Mouse (Mus musculus) kidney, postnatal 0 days (tissue): ENCODE measurements around the gene Wfdc17. TPM values are rescaled to one million over a fixed set of nuclear protein-coding genes. Genes with fewer than 3 reads are reported as not detected.
A peak's percentile ranks its signal among the peaks of the same experiment; 100 is the strongest.

ENCODE experiments used
- ATAC-seq: fragments of 200-750 bp; cut with Nextera tagmentation; replicated peaks from 2 replicates; pipeline ENCODE4 v1.8.0; 2017; ENCODE audit warnings: low read depth, moderate number of reproducible peaks, moderate TSS enrichment, moderate library complexity; ENCODE audit not compliant: low FRiP score
- DNase-seq: peaks from one replicate; pipeline ENCODE4 v3.0.0-alpha.2; 2016; ENCODE audit warnings: low spot score
- H3K27ac ChIP-seq: fragments of 300-500 bp; sonication (generic); 2 replicates; pipeline ENCODE4 v1.5.1; 2014; ENCODE audit warnings: mild to moderate bottlenecking
- H3K27me3 ChIP-seq: fragments of 300-500 bp; sonication (generic); 2 replicates; pipeline ENCODE4 v1.6.1; 2014; ENCODE audit warnings: low read length, mixed read lengths; ENCODE audit not compliant: insufficient read depth
- H3K36me3 ChIP-seq: fragments of 300-500 bp; sonication (generic); 2 replicates; pipeline ENCODE4 v1.6.1; 2014; ENCODE audit warnings: low read length, mixed read lengths; ENCODE audit not compliant: insufficient read depth
- H3K4me1 ChIP-seq: fragments of 300-500 bp; sonication (generic); replicated peaks from 2 replicates; pipeline ENCODE4 v1.6.1; 2014; ENCODE audit warnings: antibody characterized with exemption, low read length, mixed read lengths; ENCODE audit not compliant: insufficient read depth
- H3K4me2 ChIP-seq: fragments of 300-500 bp; sonication (generic); 2 replicates; pipeline ENCODE4 v1.6.1; 2014; ENCODE audit warnings: mild to moderate bottlenecking, low read length, moderate library complexity, mixed read lengths
- H3K4me3 ChIP-seq: fragments of 300-500 bp; sonication (generic); replicated peaks from 2 replicates; pipeline ENCODE4 v1.5.1; 2014; ENCODE audit warnings: low read depth, low read length
- H3K9ac ChIP-seq: fragments of 300-500 bp; sonication (generic); 2 replicates; pipeline ENCODE4 v1.6.1; 2014; ENCODE audit warnings: low read depth, low read length
- H3K9me3 ChIP-seq: fragments of 300-500 bp; sonication (generic); replicated peaks from 2 replicates; pipeline ENCODE4 v1.6.1; 2016; ENCODE audit warnings: low read length, inconsistent platforms, mixed read lengths
- CTCF ChIP-seq: IDR thresholded peaks from 2 replicates; pipeline ENCODE4 v1.5.1; 2016; ENCODE audit warnings: antibody characterized with exemption, low read depth, mild to moderate bottlenecking, moderate library complexity
- WGBS: fragments of 180-500 bp; shearing (Covaris S2); extraction: QIAGEN DNeasy Blood & Tissue Kit; methylation state at CpG from one replicate; pipeline ENCODE4 v1.1.7; 2014; 5-methylcytosine and 5-hydroxymethylcytosine counted together
- polyA plus RNA-seq: library from polyadenylated mRNA; unstranded; fragments of >200 nt; fragmentation: Nextera tagmentation; extraction: Ambion mirVana; gene quantifications from 2 replicates; pipeline ENCODE4 v1.2.1, GENCODE M21; 2015

Wfdc17 gene
- polyA plus RNA-seq, 1 experiment from 2014 or later: 6.6 TPM

GRCm38 (mm10) chr11:83717042-83717665, 13.4 kb downstream of the Wfdc17 start:
- no peak for ATAC-seq
- 87% methylated on average over 6 of the region's 6 CpGs for WGBS
- Histone ChIP-seq H3K9ac (no peak overlapping the region), H3K9me3 (no peaks in the 10 kb centered on the region), H3K4me2 (no peak overlapping the region), H3K27ac (no peak overlapping the region), H3K36me3 (no peaks in the 10 kb centered on the region), H3K27me3 (no peaks in the 10 kb centered on the region), H3K4me1 (no peaks in the 10 kb centered on the region), H3K4me3 (no peak overlapping the region)
- no peak for TF ChIP-seq CTCF
- DNase-seq: no peak

GRCm38 (mm10) chr11:83720766-83721165, 17.0 kb downstream of the Wfdc17 start:
- DNase-seq (no peak), ATAC-seq (no peak)
- TF ChIP-seq CTCF: no peak
- Histone ChIP-seq H3K9ac (no peak overlapping the region), H3K36me3 (no peaks in the 10 kb centered on the region), H3K27me3 (no peaks in the 10 kb centered on the region), H3K4me1 (no peaks in the 10 kb centered on the region), H3K9me3 (no peaks in the 10 kb centered on the region), H3K4me2 (no peak overlapping the region), H3K4me3 (no peak overlapping the region), H3K27ac (no peak overlapping the region)

GRCm38 (mm10) chr11:83728757-83729432, 25.1 kb downstream of the Wfdc17 start:
- WGBS: 58% methylated on average over 3 of the region's 3 CpGs
- Histone ChIP-seq H3K4me1 (no peaks in the 10 kb centered on the region), H3K27me3 (no peaks in the 10 kb centered on the region), H3K9me3 (0 out of 2 replicates have a peak, but pooled peaks cover 2% of the 10 kb centered on the region), H3K9ac (no peak overlapping the region), H3K4me3 (no peak overlapping the region), H3K4me2 (no peak overlapping the region), H3K27ac (no peak overlapping the region), H3K36me3 (no peaks in the 10 kb centered on the region)
- ATAC-seq (no peak), DNase-seq (peak; percentile 31)
- TF ChIP-seq CTCF: peak; percentile 71

GRCm38 (mm10) chr11:83731116-83731515, 27.3 kb downstream of the Wfdc17 start:
- TF ChIP-seq CTCF: no peak
- Histone ChIP-seq H3K4me1 (no peaks in the 10 kb centered on the region), H3K4me3 (no peak overlapping the region), H3K27me3 (no peaks in the 10 kb centered on the region), H3K36me3 (no peaks in the 10 kb centered on the region), H3K9ac (no peak overlapping the region), H3K27ac (no peak overlapping the region), H3K4me2 (no peak overlapping the region), H3K9me3 (0 out of 2 replicates have a peak, but pooled peaks cover 5% of the 10 kb centered on the region)
- ATAC-seq (no peak), DNase-seq (no peak)
- 91% methylated on average over 1 of the region's 1 CpGs for WGBS

- H3K9me3 ChIP-seq: 0 out of 2 replicates have a peak, but pooled peaks cover 5% of the 10 kb centered on the region
- DNase-seq (no peak), ATAC-seq (no peak)
- H3K36me3 ChIP-seq: no peaks in the 10 kb centered on the region
- no peak overlapping the region for H3K27ac ChIP-seq
- no peak overlapping the region for H3K4me3 ChIP-seq
- H3K4me1 ChIP-seq: no peaks in the 10 kb centered on the region
- peak; percentile 28; the same call in 1 of the 2 replicates for TF ChIP-seq CTCF
- 81% methylated on average over 5 of the region's 5 CpGs for WGBS
- no peak overlapping the region for H3K4me2 ChIP-seq
- H3K27me3 ChIP-seq: no peaks in the 10 kb centered on the region
- H3K9ac ChIP-seq: no peak overlapping the region
Observed at GRCm38 (mm10) chr11:83733071-83733640, 29.4 kb downstream of the Wfdc17 start.

GRCm38 (mm10) chr11:83734215-83734614, 30.4 kb downstream of the Wfdc17 start:
- Histone ChIP-seq H3K36me3 (no peaks in the 10 kb centered on the region), H3K4me1 (no peaks in the 10 kb centered on the region), H3K27ac (no peak overlapping the region), H3K9me3 (0 out of 2 replicates have a peak, but pooled peaks cover 5% of the 10 kb centered on the region), H3K9ac (no peak overlapping the region), H3K4me2 (no peak overlapping the region), H3K4me3 (no peak overlapping the region), H3K27me3 (no peaks in the 10 kb centered on the region)
- no peak for ATAC-seq
- DNase-seq: no peak
- no peak for TF ChIP-seq CTCF
- WGBS: 82% methylated on average over 1 of the region's 1 CpGs
